Mouse (Mus musculus) kidney, adult 2 months (tissue): ENCODE measurements at regions not wholly inside any gene's neighbourhood (a gene's known extent, or its start where the extent isn't known, plus 50 kb on each side); places are given as distances from the start of the nearest gene placed in this dataset.

Experiments used
- CTCF ChIP-seq: fragments of 200-500 bp; conservative IDR thresholded peaks from 2 replicates; pipeline ENCODE4 v1.5.1; 2011; ENCODE audit warnings: low read depth, mild to moderate bottlenecking, control low read depth, low read length, moderate library complexity, mixed read lengths; ENCODE audit not compliant: insufficient read depth, insufficient read length
- POLR2A ChIP-seq: fragments of 200-500 bp; IDR thresholded peaks from one replicate; pipeline ENCODE4 v1.6.1; 2011; ENCODE audit warnings: low read depth, low read length, control low read depth

- no peak for TF ChIP-seq CTCF
- TF ChIP-seq POLR2A: no peak
Observed at GRCm38 (mm10) chr12:26778796-26779195, 309.8 kb downstream of the Cmpk2 start.
